Mouse (Mus musculus): ENCODE data around the gene Rpl7a.

GRCm38 (mm10) chr2:26930390-26930789, 19.8 kb downstream of the Rpl7a start:
- no peak for TF ChIP-seq TAL1 (IDR thresholded peaks at IDR 0.05; ENCODE audit: low read length)
- no peak for TF ChIP-seq GATA1 (IDR thresholded peaks at IDR 0.05; ENCODE audit: low read length)
